Mouse (Mus musculus): ENCODE measurements at regions not wholly inside any gene's neighbourhood (a gene's known extent, or its start where the extent isn't known, plus 50 kb on each side); places are given as distances from the start of the nearest gene placed in this dataset.

DNA sequence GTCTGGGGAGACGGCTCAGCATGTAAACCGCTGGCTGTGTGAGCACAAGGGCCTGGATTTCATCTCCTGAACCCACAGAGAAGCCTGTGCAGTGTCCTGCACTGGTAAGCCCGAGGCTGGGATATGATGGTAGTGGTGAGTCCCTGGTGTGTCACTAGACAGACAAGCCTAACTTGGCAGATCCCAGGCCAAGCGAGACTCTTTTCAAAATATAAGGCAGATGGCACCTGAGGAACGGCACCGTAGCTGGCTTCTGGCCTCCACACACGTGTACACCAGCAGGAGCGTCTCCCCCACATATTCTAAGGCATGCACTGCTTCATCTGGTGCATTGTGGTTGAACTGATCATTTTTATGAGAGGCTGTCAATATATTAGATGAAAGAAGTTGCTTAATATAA, 202.6 kb downstream of the Slc30a10 start:
- no peak for TF ChIP-seq CTCF (IDR thresholded peaks at IDR 0.05)
- CTCF ChIA-PET: no interaction called here
- POLR2A ChIA-PET: no interaction called here
- no peak for DNase-seq (ENCODE audit: low read depth, low spot score)
- no peak for ATAC-seq
- in situ Hi-C loops (cut with MboI; ENCODE audit: low pct_unique_long_range_greater_than_20kb): no loop called here
- no peaks in the 10 kb centered on the region for H3K27me3 ChIP-seq

GRCm38 (mm10) chr1:185659476-185659875, 204.8 kb downstream of the Slc30a10 start:
- TF ChIP-seq CTCF (IDR thresholded peaks at IDR 0.05): no peak
- ChIA-PET POLR2A (no interaction called here), CTCF (no interaction called here)
- H3K27me3 ChIP-seq: no peaks in the 10 kb centered on the region
- in situ Hi-C loops (cut with MboI; ENCODE audit: low pct_unique_long_range_greater_than_20kb): no loop called here
- ATAC-seq (no peak), DNase-seq (ENCODE audit: low read depth, low spot score) (no peak)

- in situ Hi-C loops (cut with MboI; ENCODE audit: low pct_unique_long_range_greater_than_20kb): no loop called here
- TF ChIP-seq CTCF (IDR thresholded peaks at IDR 0.05): no peak
- POLR2A ChIA-PET: interaction anchor here (1.0 kb wide), 1 partner anchor 72 kb away, joined by 3 read pairs; no protein-coding TSS in a partner anchor
- H3K27me3 ChIP-seq: no peaks in the 10 kb centered on the region
- DNase-seq (ENCODE audit: low read depth, low spot score) (no peak), ATAC-seq (no peak)
- CTCF ChIA-PET: no interaction called here
These were observed 207.7 kb downstream of the Slc30a10 start for GRCm38 (mm10) chr1:185662336-185662735.

- ATAC-seq (no peak), DNase-seq (ENCODE audit: low read depth, low spot score) (no peak)
- in situ Hi-C loops (cut with MboI; ENCODE audit: low pct_unique_long_range_greater_than_20kb): no loop called here
- no peaks in the 10 kb centered on the region for H3K27me3 ChIP-seq
- CTCF ChIA-PET: no interaction called here
- TF ChIP-seq CTCF (IDR thresholded peaks at IDR 0.05): no peak
- POLR2A ChIA-PET: no interaction called here
These were observed 215.5 kb downstream of the Slc30a10 start for GRCm38 (mm10) chr1:185670029-185670741.

DNA sequence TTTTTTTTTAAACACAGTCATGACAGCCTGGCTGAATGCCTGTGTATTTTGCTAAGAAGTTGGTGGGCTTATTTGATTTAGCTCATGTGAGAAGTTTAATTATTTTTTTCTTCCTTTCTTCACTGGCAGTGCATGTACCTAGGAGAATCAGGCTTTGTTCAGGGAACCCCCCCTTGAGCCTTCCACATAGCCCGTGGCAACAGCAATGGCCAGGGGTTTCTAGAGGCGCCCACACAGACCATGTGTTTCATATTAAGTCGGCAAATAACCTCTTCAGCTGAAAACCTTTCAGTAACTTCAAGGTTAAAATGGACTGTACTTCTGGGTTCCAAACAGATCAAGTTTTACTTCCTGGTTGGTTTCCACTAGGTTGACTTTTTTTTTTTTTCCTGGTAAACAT, 218.3 kb downstream of the Slc30a10 start:
- no peaks in the 10 kb centered on the region for H3K27me3 ChIP-seq
- ATAC-seq (no peak), DNase-seq (ENCODE audit: low read depth, low spot score) (no peak)
- CTCF ChIA-PET: interaction anchor here (1.4 kb wide), 1 partner anchor 10 kb away, joined by 4 read pairs; no protein-coding TSS in a partner anchor
- TF ChIP-seq CTCF (IDR thresholded peaks at IDR 0.05): no peak
- in situ Hi-C loops (cut with MboI; ENCODE audit: low pct_unique_long_range_greater_than_20kb): no loop called here
- POLR2A ChIA-PET: no interaction called here

DNA sequence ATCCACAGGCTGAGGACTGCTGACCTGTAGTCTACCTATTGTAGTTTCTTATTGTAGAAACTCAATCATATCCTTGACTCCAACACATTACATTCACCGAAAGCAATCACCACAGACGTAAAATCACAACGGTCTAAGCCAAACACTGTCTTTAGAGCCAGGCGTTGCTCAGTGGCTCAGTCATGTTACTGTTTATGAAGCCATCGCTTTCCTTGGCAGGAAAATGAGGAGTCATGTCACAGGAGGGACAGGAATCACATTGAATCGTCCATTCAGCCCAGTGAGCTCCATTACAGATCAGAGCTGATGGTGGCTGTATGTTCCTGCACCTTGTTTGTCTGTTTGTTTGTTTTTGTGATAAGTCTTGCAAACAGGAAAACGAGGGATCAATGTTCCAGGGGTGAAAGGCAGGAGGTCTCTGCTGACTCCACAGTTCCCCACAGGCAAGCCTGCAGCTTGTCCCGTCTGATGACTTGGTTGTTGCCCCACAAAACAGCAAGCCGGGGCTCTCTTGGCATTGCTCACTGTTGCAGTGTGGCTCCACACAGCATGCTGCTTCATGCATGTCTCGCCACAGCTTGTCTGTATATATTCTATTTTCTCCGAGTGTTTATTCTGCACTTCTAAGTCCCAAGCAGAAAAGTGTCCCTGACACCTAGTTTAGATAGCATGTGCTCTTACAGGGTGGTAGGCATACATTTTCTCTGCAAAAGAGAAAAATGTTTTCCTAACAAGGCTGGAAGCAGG, 221.2 kb downstream of the Slc30a10 start:
- ATAC-seq (no peak), DNase-seq (ENCODE audit: low read depth, low spot score) (no peak)
- CTCF ChIA-PET: no interaction called here

GRCm38 (mm10) chr1:185681610-185682457, 227.2 kb downstream of the Slc30a10 start:
- DNase-seq (ENCODE audit: low read depth, low spot score): no peak
- no peak for ATAC-seq
- ChIA-PET POLR2A (no interaction called here), CTCF (interaction anchor here (0.9 to 1.7 kb wide), 4 partner anchors 135 to 1040 kb away, joined by 3 to 6 read pairs (median 3); no protein-coding TSS in a partner anchor)
- no peaks in the 10 kb centered on the region for H3K27me3 ChIP-seq
- peak; percentile 97 for TF ChIP-seq CTCF (IDR thresholded peaks at IDR 0.05)
- in situ Hi-C loops (cut with MboI; ENCODE audit: low pct_unique_long_range_greater_than_20kb): loop anchor here (5.0 to 10.0 kb wide), 2 partner anchors 137 to 500 kb away; no protein-coding TSS in a partner anchor

More for the DNA sequence above, 221.2 kb downstream of the Slc30a10 start:
- no peak for TF ChIP-seq CTCF (IDR thresholded peaks at IDR 0.05)
- in situ Hi-C loops (cut with MboI; ENCODE audit: low pct_unique_long_range_greater_than_20kb): no loop called here
- POLR2A ChIA-PET: interaction anchor here (0.7 kb wide), 1 partner anchor 25 kb away, joined by 7 read pairs; no protein-coding TSS in a partner anchor
- H3K27me3 ChIP-seq: no peaks in the 10 kb centered on the region

- no peak for DNase-seq (ENCODE audit: low read depth, low spot score)
- ATAC-seq: no peak
- ChIA-PET POLR2A (no interaction called here), CTCF (interaction anchor here (1.0 to 1.1 kb wide), 2 partner anchors 136 to 247 kb away, joined by 3 read pairs; no protein-coding TSS in a partner anchor)
- H3K27me3 ChIP-seq: no peaks in the 10 kb centered on the region
- TF ChIP-seq CTCF (IDR thresholded peaks at IDR 0.05): no peak
- in situ Hi-C loops (cut with MboI; ENCODE audit: low pct_unique_long_range_greater_than_20kb): loop anchor here (5.0 to 10.0 kb wide), 2 partner anchors 138 to 500 kb away; no protein-coding TSS in a partner anchor
These were observed 227.8 kb downstream of the Slc30a10 start for GRCm38 (mm10) chr1:185682458-185682750.

DNA sequence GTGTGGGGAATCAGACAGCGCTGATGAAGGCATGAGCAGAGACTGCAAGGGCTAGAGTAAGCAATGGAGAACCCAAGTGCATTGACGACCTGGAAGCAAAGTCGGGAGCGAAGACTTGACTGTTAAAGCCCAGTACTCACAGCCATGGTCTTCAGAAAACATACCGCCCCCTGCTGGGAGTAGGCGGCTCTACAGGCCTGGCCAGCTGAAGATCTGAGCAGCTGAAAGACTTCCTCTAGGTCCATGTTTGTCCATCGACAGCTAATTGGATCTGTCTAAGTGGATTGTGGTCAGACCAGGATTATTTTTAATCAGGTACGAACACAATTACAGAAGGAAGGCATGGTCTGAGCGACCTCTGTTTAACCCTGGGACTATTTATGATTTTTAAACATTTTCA, 230.0 kb downstream of the Slc30a10 start:
- no peak for DNase-seq (ENCODE audit: low read depth, low spot score)
- TF ChIP-seq CTCF (IDR thresholded peaks at IDR 0.05): peak; percentile 48

GRCm38 (mm10) chr1:185688506-185688905, 233.9 kb downstream of the Slc30a10 start:
- H3K27me3 ChIP-seq: no peaks in the 10 kb centered on the region
- in situ Hi-C loops (cut with MboI; ENCODE audit: low pct_unique_long_range_greater_than_20kb): loop anchor here (5.0 to 10.0 kb wide), 2 partner anchors 144 to 1029 kb away; no protein-coding TSS in a partner anchor
- DNase-seq (ENCODE audit: low read depth, low spot score): no peak
- POLR2A ChIA-PET: no interaction called here
- CTCF ChIA-PET: no interaction called here
- no peak for TF ChIP-seq CTCF (IDR thresholded peaks at IDR 0.05)
- no peak for ATAC-seq

More for the DNA sequence above, 230.0 kb downstream of the Slc30a10 start:
- POLR2A ChIA-PET: no interaction called here
- ATAC-seq: no peak
- in situ Hi-C loops (cut with MboI; ENCODE audit: low pct_unique_long_range_greater_than_20kb): loop anchor here (5.0 to 10.0 kb wide), 3 partner anchors 140 to 1033 kb away; no protein-coding TSS in a partner anchor
- CTCF ChIA-PET: no interaction called here
- no peaks in the 10 kb centered on the region for H3K27me3 ChIP-seq
